Mouse (Mus musculus) heart, embryonic 15.5 days (tissue): ENCODE results near the gene Atp6v0e. TPM values are rescaled to one million over a fixed set of nuclear protein-coding genes. Genes with fewer than 3 reads are reported as not detected.

ENCODE experiments used
- ATAC-seq: fragments of 200-750 bp; cut with Nextera tagmentation; replicated peaks from 2 replicates; pipeline ENCODE4 v1.8.0; 2017; ENCODE audit warnings: low read depth, moderate TSS enrichment; ENCODE audit not compliant: insufficient number of reproducible peaks, insufficient read depth, low FRiP score
- H3K27ac ChIP-seq: fragments of 300-500 bp; sonication (generic); 2 replicates; pipeline ENCODE4 v1.5.1; 2015; ENCODE audit warnings: mild to moderate bottlenecking, inconsistent platforms
- H3K27me3 ChIP-seq: fragments of 300-500 bp; sonication (generic); 2 replicates; pipeline ENCODE4 v1.6.1; 2015; ENCODE audit warnings: inconsistent platforms
- H3K36me3 ChIP-seq: fragments of 300-500 bp; sonication (generic); 2 replicates; pipeline ENCODE4 v1.6.1; 2015; ENCODE audit warnings: mild to moderate bottlenecking, inconsistent platforms
- H3K4me1 ChIP-seq: fragments of 300-500 bp; sonication (generic); replicated peaks from 2 replicates; pipeline ENCODE4 v1.6.1; 2015; ENCODE audit warnings: inconsistent platforms
- H3K4me2 ChIP-seq: fragments of 300-500 bp; sonication (generic); 2 replicates; pipeline ENCODE4 v1.6.1; 2015; ENCODE audit warnings: inconsistent platforms, mild to moderate bottlenecking, moderate library complexity
- H3K4me3 ChIP-seq: fragments of 300-500 bp; sonication (generic); 2 replicates; pipeline ENCODE4 v1.5.1; 2015; ENCODE audit warnings: mild to moderate bottlenecking, inconsistent platforms
- H3K9ac ChIP-seq: fragments of 300-500 bp; sonication (generic); 2 replicates; pipeline ENCODE4 v1.6.1; 2015; ENCODE audit warnings: mild to moderate bottlenecking, inconsistent platforms
- H3K9me3 ChIP-seq: fragments of 300-500 bp; sonication (generic); replicated peaks from 2 replicates; pipeline ENCODE4 v1.6.1; 2016; ENCODE audit warnings: inconsistent platforms
- WGBS: fragments of 180-500 bp; shearing (Covaris S2); methylation state at CpG from one replicate; pipeline ENCODE4 v1.1.7; 2015; ENCODE audit warnings: mixed read lengths; 5-methylcytosine and 5-hydroxymethylcytosine counted together
- polyA plus RNA-seq: library from polyadenylated mRNA; unstranded; fragments of >200 nt; fragmentation: Nextera tagmentation; extraction: Ambion mirVana; gene quantifications from 2 replicates; pipeline ENCODE4 v1.2.1, GENCODE M21; 2015

The Atp6v0e gene
- polyA plus RNA-seq, 1 experiment from 2014 or later: 200 TPM

DNA sequence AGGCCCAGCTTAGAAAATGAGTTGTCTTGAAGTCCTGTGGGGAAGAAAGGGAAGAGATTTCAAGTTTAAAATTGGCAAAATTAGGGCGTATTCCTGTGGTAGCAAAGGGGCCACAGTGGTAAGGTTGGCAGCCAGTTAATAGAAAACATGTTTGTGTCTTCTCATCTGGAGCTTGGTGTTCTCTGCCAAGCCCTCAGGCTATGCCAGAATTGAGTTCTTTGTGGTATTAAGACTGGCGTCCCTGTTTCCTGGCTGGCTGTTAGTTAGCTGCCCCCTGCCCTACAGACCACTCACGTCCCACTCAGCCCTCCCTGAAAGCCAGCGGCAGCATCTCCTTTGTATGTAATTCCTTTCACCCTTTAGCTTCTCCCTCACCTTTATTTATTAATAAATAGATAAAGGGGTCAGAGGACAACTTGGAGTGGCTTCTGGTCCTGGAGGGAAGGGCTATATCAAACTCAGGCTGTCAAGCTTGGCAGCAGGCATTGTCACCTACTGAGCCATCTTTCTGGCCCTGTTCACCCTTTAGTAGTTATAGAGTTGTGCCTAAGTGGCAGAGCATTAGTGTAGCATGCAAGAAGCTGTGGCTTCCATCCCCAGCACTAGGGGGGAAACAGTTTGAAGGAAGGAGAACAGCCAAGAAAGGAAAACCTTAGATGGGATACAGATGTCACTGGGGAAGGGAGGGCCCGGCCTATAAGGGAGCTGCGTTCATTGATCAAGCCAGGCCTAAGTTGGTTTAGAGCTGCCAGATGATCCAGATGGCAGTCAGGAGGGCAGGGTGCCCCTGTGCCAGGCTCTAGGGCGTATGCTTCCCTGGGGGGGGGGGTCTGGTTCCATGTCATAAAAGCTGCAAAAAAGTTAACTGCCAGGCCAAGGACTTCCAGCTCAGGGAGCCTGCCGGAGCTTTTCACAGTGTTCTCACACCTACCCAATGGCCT lies 26.0 kb downstream of the Atp6v0e start:
- no peak overlapping the region for H3K4me3 ChIP-seq
- H3K9me3 ChIP-seq: no peaks in the 10 kb centered on the region
- no peak overlapping the region for H3K4me2 ChIP-seq
- peaks cover 29% of the 10 kb centered on the region for H3K4me1 ChIP-seq
- peak overlapping the region; percentile 42 for H3K27ac ChIP-seq
- H3K27me3 ChIP-seq: no peaks in the 10 kb centered on the region
- WGBS: 72% methylated on average over 8 of the region's 8 CpGs
- no peak overlapping the region for H3K9ac ChIP-seq
- peaks cover 8% of the 10 kb centered on the region for H3K36me3 ChIP-seq
- ATAC-seq: no peak

DNA sequence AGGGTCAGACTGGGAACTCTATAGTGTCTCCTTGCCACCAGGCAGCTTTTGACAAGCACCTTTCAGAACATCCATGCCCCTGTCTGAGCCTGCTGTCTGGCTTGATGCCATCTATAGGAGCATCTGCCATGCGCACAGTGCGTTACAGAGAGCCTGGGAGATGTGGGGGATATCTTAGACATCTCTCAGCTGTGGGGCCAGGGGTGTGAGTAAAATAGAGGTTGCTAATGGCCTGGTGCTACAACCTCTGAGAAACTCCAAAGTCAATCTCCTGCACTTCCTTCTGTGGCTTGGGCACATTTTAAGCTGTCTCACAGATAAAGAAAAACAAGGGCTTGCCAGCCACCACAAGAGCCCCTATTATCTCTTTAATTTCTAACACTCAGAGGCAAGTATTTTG lies 26.8 kb downstream of the Atp6v0e start:
- peaks cover under 1% of the 10 kb centered on the region for H3K36me3 ChIP-seq
- H3K9ac ChIP-seq: no peak overlapping the region
- WGBS: 54% methylated on average over 2 of the region's 2 CpGs
- no peaks in the 10 kb centered on the region for H3K9me3 ChIP-seq
- no peak overlapping the region for H3K4me2 ChIP-seq
- peak overlapping the region; percentile 42 for H3K27ac ChIP-seq
- no peaks in the 10 kb centered on the region for H3K27me3 ChIP-seq
- no peak overlapping the region for H3K4me3 ChIP-seq
- H3K4me1 ChIP-seq: peaks cover 29% of the 10 kb centered on the region
- no peak for ATAC-seq

DNA sequence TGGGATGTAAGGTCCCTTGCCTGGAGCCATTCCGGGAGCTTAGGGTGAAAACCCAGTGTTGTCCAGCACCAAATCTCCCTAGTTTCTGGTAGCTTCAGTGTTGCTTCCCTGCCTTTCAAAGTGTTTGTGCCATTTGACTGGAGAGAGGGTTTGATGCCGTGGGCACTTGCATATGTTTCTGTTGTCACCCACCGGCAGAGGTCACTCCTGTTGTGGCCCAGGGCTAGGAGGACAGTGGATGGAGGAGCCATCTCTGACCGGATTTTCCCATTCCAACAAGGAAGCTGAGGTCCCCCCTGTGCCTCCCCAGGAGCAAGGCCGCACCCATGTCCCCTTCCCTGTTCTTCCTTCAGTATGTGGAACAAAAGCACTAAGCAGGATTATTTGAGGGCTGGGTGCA lies 27.2 kb downstream of the Atp6v0e start:
- Histone ChIP-seq H3K4me2 (no peak overlapping the region), H3K4me3 (no peak overlapping the region), H3K27me3 (no peaks in the 10 kb centered on the region), H3K36me3 (no peaks in the 10 kb centered on the region), H3K27ac (no peak overlapping the region), H3K9ac (no peak overlapping the region), H3K9me3 (no peaks in the 10 kb centered on the region), H3K4me1 (peaks cover 29% of the 10 kb centered on the region)
- ATAC-seq: no peak
- WGBS: 73% methylated on average over 5 of the region's 5 CpGs

DNA sequence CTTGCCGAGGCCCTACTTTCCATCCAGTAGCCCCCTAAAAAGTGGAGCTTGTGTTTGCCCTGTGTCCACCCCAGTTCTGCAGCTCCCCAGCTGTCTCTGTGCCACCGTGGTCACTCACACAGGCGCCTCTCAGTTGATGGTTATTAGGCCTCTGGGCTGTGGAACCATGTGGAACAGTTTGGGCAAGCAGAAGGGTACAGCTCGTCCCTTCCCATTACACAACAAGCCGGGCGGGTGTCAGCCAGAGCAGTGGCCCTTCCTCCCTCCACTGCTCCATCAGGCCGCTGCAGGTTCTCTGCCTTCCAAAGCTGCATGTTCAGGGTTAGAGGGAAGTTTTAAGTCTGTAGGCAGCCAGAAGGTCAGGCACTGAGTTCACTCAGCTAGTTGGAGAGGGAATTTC lies 28.1 kb downstream of the Atp6v0e start:
- Histone ChIP-seq H3K27me3 (no peaks in the 10 kb centered on the region), H3K9me3 (no peaks in the 10 kb centered on the region), H3K4me3 (no peak overlapping the region), H3K4me1 (peaks cover 29% of the 10 kb centered on the region), H3K36me3 (peaks cover 7% of the 10 kb centered on the region), H3K9ac (no peak overlapping the region), H3K4me2 (no peak overlapping the region), H3K27ac (no peak overlapping the region)
- no peak for ATAC-seq
- 85% methylated on average over 7 of the region's 7 CpGs for WGBS

DNA sequence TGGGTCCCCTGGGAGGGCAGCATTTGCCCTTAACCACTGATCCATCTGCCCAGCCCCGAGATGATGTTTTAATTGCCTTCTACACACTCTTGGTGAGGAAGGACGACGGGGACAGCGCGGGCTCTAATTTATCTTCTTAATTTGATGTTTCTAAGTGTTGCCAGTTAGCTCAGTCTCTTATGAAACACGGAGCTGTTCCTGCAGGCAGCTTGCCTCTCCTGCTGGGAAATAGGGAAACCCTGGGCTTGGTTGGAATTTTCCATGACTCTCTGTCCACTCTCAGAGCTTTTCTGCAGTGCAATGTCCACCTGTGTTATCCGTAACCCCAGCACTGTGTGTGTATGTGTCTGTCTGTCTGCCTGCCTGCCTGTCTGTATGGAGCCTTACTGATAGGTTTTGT lies 30.4 kb downstream of the Atp6v0e start:
- Histone ChIP-seq H3K27me3 (no peaks in the 10 kb centered on the region), H3K27ac (no peak overlapping the region), H3K4me1 (peaks cover 20% of the 10 kb centered on the region), H3K36me3 (peaks cover 25% of the 10 kb centered on the region), H3K4me2 (no peak overlapping the region), H3K9me3 (no peaks in the 10 kb centered on the region), H3K4me3 (no peak overlapping the region), H3K9ac (no peak overlapping the region)
- WGBS: 80% methylated on average over 7 of the region's 7 CpGs
- ATAC-seq: no peak

DNA sequence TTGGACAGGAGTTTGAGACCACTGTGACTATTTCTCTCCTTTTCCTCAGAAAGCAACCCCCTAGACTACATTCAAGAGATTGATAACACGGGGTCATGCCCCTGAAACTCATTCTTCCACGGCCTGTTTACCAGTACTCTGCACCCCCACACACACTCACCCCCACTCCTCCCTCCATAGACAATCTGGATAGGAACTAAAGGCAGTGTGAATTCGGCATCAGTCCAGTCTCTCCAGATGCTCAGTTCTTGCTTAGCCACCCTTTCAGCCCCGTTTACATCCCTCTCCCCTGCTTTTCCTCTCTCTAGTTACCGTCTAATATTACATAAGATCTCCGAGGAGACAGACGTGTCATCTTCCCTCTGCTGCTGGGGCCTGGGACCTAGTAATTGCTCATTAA lies 31.1 kb downstream of the Atp6v0e start:
- no peaks in the 10 kb centered on the region for H3K9me3 ChIP-seq
- H3K4me1 ChIP-seq: peaks cover 21% of the 10 kb centered on the region
- no peaks in the 10 kb centered on the region for H3K27me3 ChIP-seq
- no peak overlapping the region for H3K4me2 ChIP-seq
- no peak for ATAC-seq
- peaks cover 32% of the 10 kb centered on the region for H3K36me3 ChIP-seq
- H3K27ac ChIP-seq: no peak overlapping the region
- H3K9ac ChIP-seq: no peak overlapping the region
- WGBS: 64% methylated on average over 7 of the region's 7 CpGs
- no peak overlapping the region for H3K4me3 ChIP-seq

DNA sequence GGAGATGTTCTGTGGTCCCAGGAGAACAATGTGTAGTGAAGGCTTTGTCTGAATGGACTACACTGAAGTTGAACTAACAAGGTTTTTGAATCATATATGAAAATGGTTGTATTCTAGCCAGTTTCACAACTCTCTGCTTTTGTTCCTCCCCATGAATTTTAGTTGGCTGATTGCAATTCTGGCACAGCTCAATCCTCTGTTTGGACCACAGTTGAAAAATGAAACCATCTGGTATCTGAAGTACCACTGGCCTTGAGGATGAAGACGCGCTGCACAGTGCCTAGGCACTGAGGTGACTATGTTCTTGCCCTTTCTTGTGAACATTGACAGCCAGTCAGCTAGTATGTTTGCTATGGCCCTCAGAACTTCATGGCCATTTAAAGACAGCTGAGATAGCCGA lies 32.2 kb downstream of the Atp6v0e start:
- ATAC-seq: no peak
- Histone ChIP-seq H3K9ac (no peak overlapping the region), H3K27ac (no peak overlapping the region), H3K9me3 (no peaks in the 10 kb centered on the region), H3K36me3 (peaks cover 34% of the 10 kb centered on the region), H3K4me1 (peaks cover 22% of the 10 kb centered on the region), H3K4me3 (no peak overlapping the region), H3K27me3 (no peaks in the 10 kb centered on the region), H3K4me2 (no peak overlapping the region)
- WGBS: 90% methylated on average over 3 of the region's 3 CpGs

DNA sequence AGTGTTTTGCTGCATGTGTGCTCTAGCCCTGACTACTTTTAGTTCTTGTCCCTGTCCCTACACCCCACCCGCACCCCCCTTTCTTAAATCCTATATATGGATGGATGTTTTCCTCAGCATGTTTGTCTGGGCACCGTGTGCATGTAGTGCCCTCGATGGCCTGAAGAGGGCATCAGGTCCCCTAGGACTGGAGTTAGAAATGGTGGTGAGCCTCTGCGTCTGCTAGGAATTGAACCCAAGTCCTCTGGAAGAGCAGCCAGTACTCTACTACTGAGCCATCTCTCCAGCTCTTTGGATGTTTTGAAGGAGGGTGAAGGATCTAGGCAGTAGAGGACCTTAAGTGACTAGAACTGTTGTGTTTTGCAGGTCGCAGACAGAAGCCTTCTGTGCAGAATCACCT lies 35.8 kb downstream of the Atp6v0e start:
- H3K4me3 ChIP-seq: no peak overlapping the region
- WGBS: 85% methylated on average over 5 of the region's 5 CpGs
- H3K27ac ChIP-seq: peak overlapping the region; percentile 71; the same call in 1 of the 2 replicates
- peaks cover 34% of the 10 kb centered on the region for H3K36me3 ChIP-seq
- no peak overlapping the region for H3K4me2 ChIP-seq
- ATAC-seq: no peak
- no peaks in the 10 kb centered on the region for H3K27me3 ChIP-seq
- H3K9me3 ChIP-seq: no peaks in the 10 kb centered on the region
- H3K9ac ChIP-seq: no peak overlapping the region
- H3K4me1 ChIP-seq: peaks cover 44% of the 10 kb centered on the region

DNA sequence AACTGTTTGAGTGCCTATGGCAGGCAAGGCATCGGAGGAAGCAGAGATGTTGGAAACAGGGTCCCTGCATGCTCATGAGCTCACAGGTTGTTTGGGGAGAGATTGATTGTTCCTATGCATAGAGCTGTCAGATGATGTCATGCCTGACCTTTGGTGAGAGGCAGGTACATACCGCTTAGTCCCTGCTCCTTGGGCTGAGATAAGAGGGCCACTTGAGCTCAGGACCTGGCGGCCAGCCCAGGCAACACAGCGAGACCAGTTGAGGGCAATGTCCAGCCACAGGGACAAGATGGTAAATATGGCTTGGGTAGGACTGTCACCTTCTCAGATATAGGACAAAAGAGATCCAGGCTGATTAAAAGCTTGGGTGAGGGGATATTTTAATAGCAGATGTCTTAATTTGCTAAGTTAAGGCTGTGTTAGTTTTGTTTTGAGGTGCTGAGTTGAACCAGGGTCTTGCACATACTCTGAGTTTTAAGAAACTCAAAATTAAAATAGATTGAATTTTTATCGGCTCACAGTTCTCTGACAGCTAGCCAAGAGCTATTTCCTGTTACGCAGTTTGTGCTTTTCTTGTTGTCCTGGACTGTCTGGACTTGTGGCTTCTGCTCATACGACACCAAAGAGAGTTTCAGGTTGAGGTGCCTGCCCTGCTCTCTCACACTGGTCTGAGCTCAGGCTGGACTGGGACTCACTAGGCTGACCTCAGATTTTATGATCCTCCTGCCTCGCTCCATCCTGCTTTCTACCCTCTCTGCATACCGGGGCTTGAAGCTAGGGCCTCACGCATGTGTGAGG lies 37.0 kb downstream of the Atp6v0e start:
- H3K9me3 ChIP-seq: no peaks in the 10 kb centered on the region
- H3K36me3 ChIP-seq: peaks cover 38% of the 10 kb centered on the region
- peak overlapping the region; percentile 35; the same call in 1 of the 2 replicates for H3K9ac ChIP-seq
- H3K4me3 ChIP-seq: no peak overlapping the region
- H3K4me1 ChIP-seq: peaks cover 44% of the 10 kb centered on the region
- H3K4me2 ChIP-seq: peak overlapping the region; percentile 11; the same call in 1 of the 2 replicates
- H3K27ac ChIP-seq: peak overlapping the region; percentile 71
- no peaks in the 10 kb centered on the region for H3K27me3 ChIP-seq
- peak; percentile 64; the same call in 1 of the 2 replicates for ATAC-seq
- WGBS: 54% methylated on average over 10 of the region's 10 CpGs

DNA sequence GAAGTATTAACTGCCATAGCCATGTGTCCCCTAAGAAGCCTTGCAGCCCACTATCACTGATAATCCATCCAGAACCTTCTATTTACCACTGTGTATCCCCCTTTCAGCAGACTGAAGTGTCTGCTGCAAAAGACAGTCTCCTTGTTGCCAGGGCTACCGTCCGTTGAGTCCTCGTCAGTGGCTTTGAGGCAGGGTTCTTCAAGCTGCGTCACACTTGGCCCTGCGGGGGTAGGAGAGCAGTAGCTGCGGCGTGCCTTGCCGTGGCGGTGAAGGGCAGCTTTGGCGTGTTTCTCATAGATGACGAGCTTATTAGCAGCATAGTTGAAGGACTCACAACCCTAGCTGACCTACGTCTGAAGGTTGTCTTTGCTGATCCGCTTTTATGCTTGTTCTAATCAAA lies 38.5 kb downstream of the Atp6v0e start:
- ATAC-seq: no peak
- 58% methylated on average over 13 of the region's 13 CpGs for WGBS
- H3K4me2 ChIP-seq: no peak overlapping the region
- peaks cover 27% of the 10 kb centered on the region for H3K36me3 ChIP-seq
- H3K27me3 ChIP-seq: no peaks in the 10 kb centered on the region
- no peak overlapping the region for H3K4me3 ChIP-seq
- no peaks in the 10 kb centered on the region for H3K9me3 ChIP-seq
- peaks cover 54% of the 10 kb centered on the region for H3K4me1 ChIP-seq
- H3K9ac ChIP-seq: no peak overlapping the region
- H3K27ac ChIP-seq: peak overlapping the region; percentile 11

DNA sequence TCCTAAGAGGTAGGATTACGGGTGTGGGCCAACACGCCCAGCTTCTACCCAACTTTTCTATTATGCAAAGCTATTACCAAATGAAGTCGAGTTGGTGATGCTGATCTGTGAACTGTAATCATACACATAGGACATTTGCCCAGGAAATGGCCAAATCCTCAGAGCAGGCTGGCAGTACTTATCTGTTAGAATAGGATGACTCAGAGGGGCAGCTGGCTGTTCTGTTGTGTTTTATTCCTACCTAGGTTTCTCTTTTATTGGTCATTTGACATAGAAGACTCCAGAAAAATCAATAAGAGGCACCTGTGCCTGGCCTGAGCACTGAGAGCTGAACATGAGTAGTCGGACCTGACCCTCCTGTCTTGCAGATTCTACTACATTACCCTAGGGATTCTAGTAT lies 39.6 kb downstream of the Atp6v0e start:
- H3K4me1 ChIP-seq: peaks cover 54% of the 10 kb centered on the region
- H3K27me3 ChIP-seq: no peaks in the 10 kb centered on the region
- H3K9ac ChIP-seq: no peak overlapping the region
- no peak overlapping the region for H3K27ac ChIP-seq
- H3K9me3 ChIP-seq: no peaks in the 10 kb centered on the region
- peaks cover 20% of the 10 kb centered on the region for H3K36me3 ChIP-seq
- H3K4me3 ChIP-seq: no peak overlapping the region
- 79% methylated on average over 4 of the region's 4 CpGs for WGBS
- no peak for ATAC-seq
- H3K4me2 ChIP-seq: no peak overlapping the region
